Mouse (Mus musculus): Measurements from ENCODE around the gene Usp43.

DNA sequence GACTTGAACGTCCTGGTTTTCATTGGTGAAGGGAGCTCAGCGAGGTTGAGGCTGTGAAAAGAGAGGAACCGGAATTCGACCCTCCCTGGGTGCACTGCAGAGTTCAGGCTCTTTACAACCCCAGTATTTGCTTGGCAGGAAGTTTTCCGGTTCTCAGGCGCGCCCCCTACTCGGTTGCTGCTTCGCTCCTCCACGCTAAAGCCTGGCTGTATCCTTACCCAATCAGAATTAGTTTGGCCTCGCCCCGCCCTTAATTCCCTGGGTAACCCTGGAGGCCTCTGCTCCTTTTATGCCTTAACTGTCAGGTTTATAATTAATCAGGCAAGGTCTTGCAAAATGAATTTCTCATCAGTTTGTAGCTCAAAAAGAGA is 787 bp upstream of the Usp43 start:
- no peak for TF ChIP-seq CTCF (IDR thresholded peaks at IDR 0.05; ENCODE audit: borderline replicate concordance, insufficient read depth, low read depth, low read length)
- no peak for TF ChIP-seq POLR2A (IDR thresholded peaks at IDR 0.05; ENCODE audit: borderline replicate concordance, insufficient read depth, low read length)

Data from cerebellum, adult 2 months (tissue).